Mouse (Mus musculus): ENCODE measurements around the gene Etv2. TPM values are rescaled to one million over a fixed set of nuclear protein-coding genes. Genes with fewer than 3 reads are reported as not detected.

The Etv2 gene
- total RNA-seq, 2 experiments from 2014 or later = not detected

- DNase-seq (ENCODE audit: low spot score in 2 of 2) = no peak
Observed at GRCm38 (mm10) chr7:30614454-30614853, 21.2 kb downstream of the Etv2 start.

DNA sequence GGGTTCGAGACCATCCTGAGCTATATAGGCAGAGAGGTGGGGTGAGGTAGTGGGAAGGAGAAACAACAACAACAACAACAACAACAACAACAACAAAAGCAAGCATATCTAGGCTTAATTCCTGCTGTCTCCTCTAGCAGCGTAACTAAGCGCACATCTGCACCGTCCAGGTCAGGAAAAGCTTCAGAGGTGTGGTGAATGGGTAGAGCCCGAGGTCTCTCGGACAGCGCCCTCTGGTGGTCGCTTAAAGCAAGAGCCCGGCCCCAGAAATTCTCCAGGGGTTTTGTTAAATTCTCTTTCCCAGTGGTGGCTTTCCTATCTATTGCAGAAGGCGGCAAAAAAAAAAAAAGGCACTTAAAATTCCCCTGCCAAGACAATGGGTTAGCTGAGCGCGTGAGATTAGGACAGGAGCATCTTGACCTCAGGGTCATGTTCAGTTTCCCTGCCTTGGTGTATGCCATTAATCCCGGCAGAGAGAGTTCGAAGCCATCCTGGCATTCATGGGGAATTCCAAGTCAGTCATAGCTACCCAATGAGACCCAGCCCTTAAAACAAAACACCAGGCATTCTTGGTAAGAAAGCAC lies 22.0 kb downstream of the Etv2 start:
- peak; percentile 36 to 46 for DNase-seq (ENCODE audit: low spot score in 2 of 2)

- no peak for DNase-seq (ENCODE audit: low spot score in 2 of 2)
Observed at GRCm38 (mm10) chr7:30612654-30613402, 22.8 kb downstream of the Etv2 start, which contains the start of gene Upk1a. Gene Upk1a (minus strand): TSS chr7:30612847.

DNA sequence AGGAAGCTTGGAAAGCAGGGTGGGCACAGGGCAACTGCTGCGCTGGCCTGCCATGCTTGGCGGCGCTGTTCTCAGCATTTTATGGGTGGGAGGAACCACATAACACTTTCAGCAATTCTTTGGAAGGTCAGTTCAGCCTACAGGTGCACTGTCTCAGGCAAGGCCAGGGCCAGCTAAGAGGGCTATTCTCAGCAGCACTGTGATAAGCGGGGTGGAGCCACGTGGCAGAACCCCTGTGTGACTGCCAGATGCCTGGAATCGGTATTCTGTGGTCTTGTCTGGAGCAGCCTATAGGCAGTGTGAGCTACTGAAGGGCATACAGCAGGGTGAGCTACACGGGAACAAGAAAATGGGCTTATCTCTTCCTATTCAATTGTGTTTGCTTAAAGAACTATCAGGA lies 25.6 kb downstream of the Etv2 start:
- DNase-seq (ENCODE audit: low spot score in 2 of 2) = no peak

GRCm38 (mm10) chr7:30608476-30608875 lies 27.2 kb downstream of the Etv2 start:
- DNase-seq (ENCODE audit: low spot score in 2 of 2) = no peak

DNA sequence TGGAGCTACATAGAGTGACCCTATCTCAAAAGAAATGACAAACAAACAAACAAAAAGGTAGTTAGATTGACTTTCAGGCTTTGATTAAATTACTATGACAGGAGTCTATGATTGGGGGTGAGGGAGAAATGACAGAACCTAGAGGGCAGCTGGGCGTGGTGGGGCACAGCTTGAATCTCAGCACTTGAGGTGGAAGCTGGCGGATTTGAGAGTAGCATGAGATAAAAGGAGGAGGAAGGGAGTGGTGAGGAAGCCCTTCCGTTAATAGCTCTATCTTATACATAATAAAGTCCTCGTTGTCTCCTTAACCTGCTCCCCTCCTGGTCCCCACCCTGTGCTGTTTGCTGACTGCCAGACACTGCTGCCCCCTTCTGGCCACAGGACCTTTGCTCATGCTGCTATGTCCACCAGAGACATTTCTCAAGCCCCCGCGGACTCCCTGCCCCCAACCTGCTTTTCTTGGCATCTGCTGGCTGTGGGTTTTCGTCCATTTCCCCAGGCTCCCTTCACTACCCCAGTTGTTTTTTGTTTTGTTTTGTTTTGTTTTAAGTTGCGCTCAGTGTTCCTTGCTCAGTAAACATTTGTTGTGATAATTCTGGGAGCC lies 27.8 kb downstream of the Etv2 start:
- no peak for DNase-seq (ENCODE audit: low spot score in 2 of 2)

GRCm38 (mm10) chr7:30604944-30605343 lies 30.7 kb downstream of the Etv2 start:
- no peak for DNase-seq (ENCODE audit: low spot score in 2 of 2)

- DNase-seq (ENCODE audit: low spot score in 2 of 2) = no peak
Observed at GRCm38 (mm10) chr7:30604424-30604823, 31.2 kb downstream of the Etv2 start.

DNA sequence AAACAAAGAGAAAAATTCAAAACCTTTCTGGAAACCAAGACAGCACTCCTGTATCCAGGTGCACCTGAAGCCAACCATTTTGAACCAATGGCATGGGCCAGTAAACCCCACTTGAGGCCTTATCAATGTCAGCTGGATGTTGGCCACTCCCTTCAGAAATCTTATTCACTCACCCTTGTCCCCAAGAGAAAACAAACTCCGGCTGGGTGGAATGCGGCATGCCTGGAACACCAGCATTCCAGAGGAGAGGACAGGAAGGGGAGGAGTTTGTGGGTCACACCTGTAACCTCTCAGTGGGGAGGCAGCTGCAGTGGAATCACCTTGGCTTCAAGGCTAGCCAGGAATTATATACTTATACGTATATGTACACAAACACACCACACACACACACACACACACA lies 33.1 kb downstream of the Etv2 start:
- DNase-seq (ENCODE audit: low spot score in 2 of 2) = no peak

DNA sequence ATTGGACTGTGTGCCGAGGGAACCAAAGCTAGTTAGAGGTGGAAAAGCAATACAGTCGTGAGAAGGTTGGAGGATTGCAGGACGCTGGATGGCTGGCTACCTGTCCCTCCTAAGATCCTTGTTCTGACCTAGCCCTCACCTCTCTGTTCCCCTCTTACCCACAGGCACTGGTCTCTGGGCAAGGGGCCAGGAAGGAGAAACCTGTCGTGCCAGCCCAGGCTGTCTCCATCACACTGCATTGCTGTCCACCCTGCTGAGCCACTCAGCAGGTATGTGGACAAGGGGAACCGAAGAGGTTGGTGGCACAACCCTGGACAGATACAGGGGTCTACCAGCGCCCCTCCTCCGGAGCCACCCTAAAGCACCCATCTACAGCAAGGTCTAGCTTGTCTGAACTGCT lies 35.0 kb downstream of the Etv2 start:
- DNase-seq (ENCODE audit: low spot score in 2 of 2) = no peak

- DNase-seq (ENCODE audit: low spot score in 2 of 2) = peak; percentile 87 to 94
Observed at GRCm38 (mm10) chr7:30599933-30600353, 35.7 kb downstream of the Etv2 start.

DNA sequence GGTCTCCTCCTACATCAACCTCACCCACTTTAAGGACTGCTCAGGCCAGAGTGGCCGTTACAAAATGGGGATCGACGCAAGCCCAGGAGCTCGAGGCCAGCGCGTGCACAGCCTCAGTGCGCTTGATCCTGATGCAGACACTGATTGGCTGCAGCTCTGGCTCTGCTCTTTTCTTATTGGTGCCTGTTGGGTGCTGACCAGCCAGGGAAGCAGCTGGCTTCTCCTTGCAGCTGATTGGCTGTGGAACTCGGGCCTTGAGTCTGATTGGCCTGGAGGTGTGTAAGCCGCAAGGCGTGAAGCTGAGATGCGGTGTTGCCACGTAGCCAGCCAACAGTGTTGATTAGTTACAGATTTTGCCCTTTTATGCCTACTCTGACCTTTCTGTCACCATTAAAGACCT lies 36.9 kb downstream of the Etv2 start, which contains the start of gene Zbtb32:
Zbtb32 (minus strand) TSS at position 124 of the 400 bp plus-strand sequence.
- no peak for DNase-seq (ENCODE audit: low spot score in 2 of 2)

DNA sequence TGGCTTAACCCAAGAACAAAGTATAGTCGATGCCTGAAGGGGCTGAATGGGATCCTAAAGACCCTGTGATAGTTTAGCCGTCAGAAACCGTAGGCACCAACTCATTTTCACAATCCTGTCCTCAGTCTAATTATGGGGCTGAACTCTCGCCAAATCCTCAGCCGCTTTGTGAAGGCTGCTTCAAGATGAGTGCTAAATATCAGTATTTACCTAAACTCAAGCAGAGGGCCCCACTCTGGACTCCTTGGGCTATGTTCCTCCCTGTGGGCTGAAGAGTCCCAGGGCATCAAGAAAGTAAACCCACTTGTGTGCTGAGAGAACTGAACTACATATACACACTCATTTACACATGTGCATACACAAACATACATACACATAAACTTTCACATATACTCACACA lies 38.8 kb downstream of the Etv2 start:
- no peak for DNase-seq (ENCODE audit: low spot score in 2 of 2)

DNA sequence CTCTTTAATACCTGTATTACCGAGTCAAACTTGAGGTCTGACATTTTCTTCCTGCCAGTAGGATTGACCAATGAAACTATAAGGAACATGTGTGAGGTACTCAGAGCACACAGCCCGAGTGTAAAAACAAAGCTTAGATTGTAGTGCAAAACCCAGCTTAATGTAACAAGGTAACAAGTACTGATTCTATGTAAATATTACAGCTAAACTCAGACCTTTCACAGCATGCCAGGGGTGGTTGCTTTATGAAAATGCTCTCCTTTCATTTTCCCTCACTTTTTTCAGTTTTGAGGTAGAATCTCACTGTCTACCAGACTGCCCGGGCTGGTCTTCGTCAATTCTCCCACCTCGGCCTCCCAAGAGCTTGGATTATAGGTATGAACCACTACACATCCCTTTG lies 39.6 kb downstream of the Etv2 start:
- no peak for DNase-seq (ENCODE audit: low spot score in 2 of 2)

GRCm38 (mm10) chr7:30594510-30595024 lies 41.1 kb downstream of the Etv2 start:
- DNase-seq (ENCODE audit: low spot score in 2 of 2) = no peak

DNA sequence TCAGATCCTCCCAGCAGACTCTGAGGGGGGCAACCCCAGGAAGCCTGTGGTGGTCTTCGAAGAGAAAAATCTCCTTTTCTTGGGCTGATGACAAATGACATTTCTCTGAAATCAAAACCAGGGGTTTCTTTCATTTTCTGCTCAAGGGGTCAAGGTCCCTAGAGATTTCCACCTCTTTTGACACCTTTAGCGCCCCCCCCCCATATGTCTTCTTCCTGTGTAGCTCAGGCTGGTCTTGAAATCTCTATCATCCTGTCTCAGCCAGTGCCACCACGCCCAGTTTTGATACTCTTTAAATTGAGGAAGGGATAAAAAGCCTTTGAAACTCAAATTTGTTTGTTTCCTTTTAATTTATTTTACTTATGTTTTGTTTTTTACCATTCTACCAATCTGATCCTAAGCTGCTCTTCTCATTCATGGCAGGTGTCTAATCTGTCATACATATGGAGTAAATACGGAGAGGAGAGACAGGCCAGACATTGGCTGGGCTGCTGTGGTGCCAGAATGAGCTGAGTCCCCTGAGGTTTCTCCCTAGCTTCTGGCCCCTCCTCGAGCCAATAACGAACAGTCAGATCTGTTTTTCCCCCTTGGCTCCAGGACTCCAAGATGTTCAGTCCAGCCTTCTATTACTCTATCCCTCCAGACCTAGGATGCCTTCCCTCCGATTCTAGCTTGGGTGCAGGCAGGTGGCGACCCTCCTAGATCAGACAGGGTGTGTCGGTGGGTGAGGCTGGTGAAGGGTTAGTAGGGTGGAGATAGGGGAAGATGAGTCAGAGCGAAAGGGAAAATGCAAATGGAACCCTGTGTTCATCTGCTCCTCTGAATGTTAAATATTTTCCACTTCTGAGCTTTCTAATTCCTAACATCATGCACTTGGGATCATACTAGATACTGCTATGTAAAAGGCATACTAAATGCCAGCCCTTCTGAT lies 41.8 kb downstream of the Etv2 start:
- no peak for DNase-seq (ENCODE audit: low spot score in 2 of 2)

DNA sequence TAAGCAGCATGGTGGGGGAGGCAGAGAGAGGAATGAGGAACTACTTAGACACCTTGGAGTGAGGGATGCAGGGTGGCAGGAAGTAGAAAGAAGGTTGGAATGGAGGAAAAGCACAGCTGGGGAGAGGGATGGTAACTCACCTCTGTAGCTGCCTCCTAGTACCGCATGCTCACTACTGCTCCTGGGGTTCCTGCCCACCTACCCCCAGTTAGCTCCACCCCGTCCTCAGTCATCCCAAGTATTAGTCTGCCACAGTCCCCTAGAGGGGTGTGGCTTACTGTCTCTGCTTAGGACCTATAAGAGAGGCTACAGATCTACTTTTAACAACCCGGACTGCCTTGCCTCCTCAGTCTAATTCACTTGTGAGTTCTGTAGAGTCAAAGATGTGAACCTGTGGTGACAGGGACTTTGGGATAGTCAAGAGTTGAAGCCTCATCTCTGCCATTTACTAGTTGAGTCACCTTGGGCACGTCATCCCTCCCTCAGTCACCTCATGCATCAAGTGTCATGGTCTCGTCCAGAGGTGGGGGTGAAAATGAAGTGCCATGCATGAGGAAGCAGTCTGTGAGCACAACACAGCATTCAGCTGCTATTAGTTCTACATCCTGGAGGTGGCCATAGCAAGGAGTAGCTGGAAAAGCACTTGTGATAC lies 42.8 kb downstream of the Etv2 start:
- DNase-seq (ENCODE audit: low spot score in 2 of 2) = no peak

- no peak for DNase-seq (ENCODE audit: low spot score in 2 of 2)
Observed at GRCm38 (mm10) chr7:30591605-30591951, 44.1 kb downstream of the Etv2 start.

GRCm38 (mm10) chr7:30590927-30591604 lies 44.6 kb downstream of the Etv2 start:
- DNase-seq (ENCODE audit: low spot score in 2 of 2) = no peak

Measured in layer of hippocampus, postnatal 14 days (tissue).